Mouse (Mus musculus): ENCODE results near the gene Gm15737. TPM values are rescaled to one million over a fixed set of nuclear protein-coding genes. Genes with fewer than 3 reads are reported as not detected.

Gm15737 gene
- not detected for polyA plus RNA-seq (2017; shearing (Covaris generic))

GRCm38 (mm10) chr6:92869089-92869581 is at the start of gene Gm15737:
Gene Gm15737, plus strand, starts transcription at chr6:92869357.

Other genes starting within 250 kb of the Gm15737 start
- not detected for gene Prickle2, start 163.2 kb upstream of the Gm15737 start, polyA plus RNA-seq (2017; shearing (Covaris generic))
- not detected for gene A730049H05Rik, start 52.9 kb upstream of the Gm15737 start, polyA plus RNA-seq (2017; shearing (Covaris generic))
- not detected for gene Adamts9, start 74.1 kb downstream of the Gm15737 start, polyA plus RNA-seq (2017; shearing (Covaris generic))